Mouse (Mus musculus) R1 (cell line): ENCODE data around the gene Pknox1.
A peak's percentile ranks its signal among the peaks of the same experiment; 100 is the strongest.
"Not testable (repeated sequence)": the region's sequence is repeated elsewhere in the genome, so short reads cannot be mapped to it uniquely, and the experiment has no call there.

ENCODE experiments used
- DNase-seq: peaks from one replicate; pipeline ENCODE4 v3.0.0-alpha.2; 2018; ENCODE audit warnings: low read depth, low spot score

Pknox1 gene

GRCm38 (mm10) chr17:31564015-31564857 is at the start of gene Pknox1:
Pknox1 (plus strand) TSS chr17:31564734.
- peak; percentile 99 for DNase-seq

DNA sequence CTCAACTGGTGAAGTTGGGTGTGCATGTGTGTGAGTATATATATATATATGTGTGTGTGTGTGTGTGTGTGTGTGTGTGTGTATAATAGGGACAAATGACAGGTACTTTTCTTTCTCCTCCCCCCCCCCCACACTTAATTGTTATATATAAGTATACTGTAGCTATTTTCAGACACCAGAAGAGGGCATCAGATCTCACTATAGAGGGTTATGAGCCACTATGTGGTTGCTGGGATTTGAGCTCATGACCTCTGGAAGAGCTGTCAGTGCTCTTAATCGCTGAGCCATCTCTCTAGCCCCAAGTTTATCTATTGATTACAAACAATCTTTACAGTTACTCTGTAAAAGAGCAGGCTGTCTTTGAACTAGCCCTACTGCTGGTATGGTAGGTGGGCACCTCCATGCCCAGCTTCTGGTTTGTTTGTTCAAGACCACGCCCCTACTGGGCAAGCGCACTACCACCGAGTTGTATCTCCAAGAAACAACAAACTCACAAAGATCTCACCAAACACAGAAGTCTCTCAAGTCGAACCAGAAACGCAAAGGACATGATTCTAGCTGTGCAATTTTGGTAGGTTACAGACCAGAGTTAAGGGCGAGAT is 45.1 kb upstream of the Pknox1 start:
- DNase-seq, result peak; percentile 55

DNA sequence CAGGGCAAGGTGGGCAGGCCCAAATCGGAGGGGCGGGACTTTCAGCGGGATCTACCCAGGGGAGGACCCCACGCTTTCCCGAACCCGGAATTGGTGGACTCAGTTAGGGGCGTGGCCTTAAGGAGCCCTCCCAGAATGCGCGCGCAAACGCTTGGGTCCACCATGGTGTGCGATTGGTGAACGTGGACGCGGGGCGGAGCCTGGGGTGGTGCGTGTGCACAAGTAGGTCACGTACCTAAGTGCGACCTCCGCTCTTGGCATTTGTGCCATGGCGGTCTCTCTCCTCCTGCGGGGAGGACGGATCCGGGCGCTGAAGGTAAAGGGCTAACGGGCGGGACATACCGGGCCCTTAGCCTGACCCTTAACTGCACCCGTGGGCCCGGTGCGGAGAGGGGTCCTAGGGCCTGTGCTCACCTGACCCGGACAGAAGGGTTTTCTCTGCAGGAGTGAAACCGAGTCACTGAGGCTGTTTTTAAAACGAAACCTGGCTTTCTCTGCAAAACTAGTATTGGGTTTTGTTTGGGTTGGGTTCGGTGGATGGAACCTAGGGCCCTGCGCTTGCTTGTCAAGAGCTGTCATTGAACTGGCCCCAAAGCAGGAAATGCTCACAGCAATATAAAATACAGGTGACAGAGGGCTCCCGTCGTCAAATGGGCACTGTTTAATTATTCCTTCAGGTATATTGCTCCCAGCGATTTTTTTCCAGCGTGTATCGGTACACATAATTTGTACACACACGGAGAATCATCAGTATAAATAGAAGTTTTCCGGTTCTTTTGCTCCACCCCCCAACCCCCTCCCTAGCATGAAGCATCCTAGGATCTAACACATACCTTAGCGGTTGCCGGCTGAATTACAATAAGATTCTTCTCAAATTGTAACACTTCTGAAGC is 44.3 kb upstream of the Pknox1 start, which contains the start of the genes Wdr4 and Ndufv3:
Gene Wdr4, minus strand, starts transcription at position 35 of the 893 bp plus-strand sequence.
Gene Ndufv3, plus strand, starts transcription at position 170 of the 893 bp plus-strand sequence.
- DNase-seq, result peak; percentile 100

DNA sequence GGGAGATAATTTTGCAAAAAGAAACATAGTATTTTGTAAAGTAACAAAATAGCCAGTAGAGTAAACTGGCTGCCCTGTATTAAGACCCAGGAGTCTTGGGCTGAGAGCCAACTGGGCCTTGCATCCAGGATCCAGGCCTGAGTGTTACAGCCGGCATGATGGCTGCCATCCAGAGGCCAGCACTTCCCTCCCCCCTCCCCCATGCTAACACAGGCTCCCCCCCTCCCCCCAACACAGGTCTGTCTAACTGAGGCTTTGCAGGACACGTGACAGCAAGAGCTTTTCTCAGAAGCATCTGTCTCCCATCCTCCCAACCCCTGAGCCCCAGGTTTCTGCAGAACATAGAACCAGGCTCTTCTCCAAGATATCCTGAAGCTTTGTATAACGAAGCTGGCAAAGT is 43.6 kb upstream of the Pknox1 start:
- peak; percentile 77 for DNase-seq

DNA sequence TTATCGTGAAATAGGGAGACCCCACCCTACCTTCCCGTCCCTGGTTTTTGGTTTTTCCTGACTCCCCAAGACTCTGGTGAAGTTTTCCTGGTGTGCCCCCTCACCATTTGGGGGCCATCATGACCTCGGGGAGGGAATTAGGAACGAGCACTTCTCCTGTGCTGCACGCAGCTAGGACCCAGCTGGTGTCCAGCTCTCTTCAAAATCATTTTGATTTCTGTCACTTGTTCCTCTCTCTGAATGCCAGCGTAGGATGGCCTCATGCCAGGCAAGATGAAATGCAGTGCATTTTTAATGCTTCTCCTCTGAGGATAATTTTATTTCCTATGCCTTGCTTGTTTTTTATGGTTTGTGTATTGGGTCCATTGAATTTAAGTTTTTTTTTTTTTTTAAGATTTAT is 42.6 kb upstream of the Pknox1 start:
- no peak for DNase-seq

DNA sequence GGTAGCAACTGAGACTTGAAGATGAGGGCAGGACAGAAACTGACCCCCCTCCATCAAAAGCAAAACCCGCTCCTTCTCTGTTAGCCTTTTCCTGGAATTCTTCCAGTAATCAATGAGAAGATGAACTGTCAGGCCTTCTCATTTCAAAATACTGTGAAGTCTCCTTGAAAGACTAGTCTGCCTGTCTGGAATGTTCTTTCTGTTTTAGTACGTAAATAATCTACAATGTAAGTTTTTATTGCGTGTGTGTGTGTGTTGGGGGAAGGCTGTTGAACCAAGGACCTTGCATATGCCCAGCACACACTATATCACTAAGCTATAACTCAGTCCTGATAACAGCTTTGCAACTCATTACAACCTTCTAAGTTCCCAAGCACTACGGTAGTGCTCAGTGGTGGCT is 39.4 kb upstream of the Pknox1 start:
- no peak for DNase-seq

DNA sequence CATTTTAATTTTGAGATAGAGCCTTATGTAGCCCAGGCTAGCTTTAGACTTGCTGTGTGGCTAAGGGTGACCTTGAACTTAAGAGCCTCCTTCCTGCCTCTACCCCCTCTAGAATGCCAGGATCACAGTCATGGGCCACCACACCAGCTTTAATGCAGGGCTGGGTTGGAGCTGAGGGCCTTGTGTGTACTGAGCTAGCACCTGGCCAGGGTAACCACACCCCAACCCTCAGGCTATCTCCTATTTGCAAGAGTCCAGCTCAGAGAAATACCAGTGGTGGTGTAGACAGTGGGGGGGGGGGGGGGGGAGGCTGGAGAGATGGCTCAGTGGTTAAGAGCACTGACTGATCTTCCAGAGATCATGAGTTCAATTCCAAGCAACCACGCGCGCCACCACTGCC is 38.7 kb upstream of the Pknox1 start:
- peak; percentile 82 for DNase-seq

DNA sequence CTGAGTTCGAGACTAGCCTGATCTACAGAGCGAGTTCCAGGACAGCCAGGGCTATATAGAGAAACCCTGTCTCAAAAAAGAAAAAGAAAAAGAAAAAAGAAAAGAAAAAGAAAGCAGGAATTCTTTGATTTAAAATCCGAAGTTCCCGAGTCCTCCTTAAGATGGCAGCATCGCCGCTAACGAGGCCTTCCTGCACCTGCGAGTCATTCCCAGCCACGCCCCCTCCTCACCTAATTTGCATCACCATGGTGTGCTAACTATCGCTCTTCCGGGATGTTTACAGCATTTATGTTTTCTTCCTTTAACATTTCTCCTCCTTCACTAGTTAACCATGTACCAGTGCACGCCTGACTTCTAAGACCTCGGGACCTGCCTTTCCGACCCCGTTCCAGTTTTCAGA is 35.2 kb upstream of the Pknox1 start:
- peak; percentile 94 for DNase-seq

DNA sequence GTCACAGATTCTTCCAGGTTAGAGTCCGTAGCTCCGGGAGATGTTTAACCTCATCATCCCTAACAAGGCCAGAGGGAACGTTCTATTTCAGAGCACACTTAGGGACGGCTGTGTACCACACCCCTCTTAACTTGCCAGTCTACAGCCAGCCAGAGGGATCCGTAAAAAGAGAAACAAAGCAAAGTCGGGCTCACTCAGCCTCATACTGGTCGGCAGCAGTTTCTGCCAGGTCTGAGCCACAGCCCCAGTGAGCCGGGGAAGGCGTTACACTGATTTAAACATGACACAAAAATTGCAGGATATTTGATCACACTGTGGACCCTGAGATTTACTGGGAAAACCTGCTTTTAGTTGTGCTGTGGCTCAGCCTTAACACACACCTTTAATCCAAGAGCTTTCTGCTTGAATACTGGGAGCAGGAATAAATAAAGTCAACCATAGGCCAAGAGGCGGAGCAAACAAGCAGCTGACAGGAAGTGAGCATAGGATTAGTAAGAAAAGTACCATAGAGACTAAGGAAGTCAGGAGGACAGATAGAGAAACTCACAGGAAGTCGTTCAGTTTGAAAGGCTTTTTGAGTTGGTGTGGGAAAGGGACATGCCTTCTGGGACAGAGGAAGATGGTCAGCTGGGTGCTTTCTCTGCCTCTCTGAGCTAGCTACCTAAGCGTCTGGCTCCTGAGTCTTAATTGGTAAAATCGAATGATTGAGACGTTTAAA is 32.9 kb upstream of the Pknox1 start:
- DNase-seq, result peak; percentile 86

DNA sequence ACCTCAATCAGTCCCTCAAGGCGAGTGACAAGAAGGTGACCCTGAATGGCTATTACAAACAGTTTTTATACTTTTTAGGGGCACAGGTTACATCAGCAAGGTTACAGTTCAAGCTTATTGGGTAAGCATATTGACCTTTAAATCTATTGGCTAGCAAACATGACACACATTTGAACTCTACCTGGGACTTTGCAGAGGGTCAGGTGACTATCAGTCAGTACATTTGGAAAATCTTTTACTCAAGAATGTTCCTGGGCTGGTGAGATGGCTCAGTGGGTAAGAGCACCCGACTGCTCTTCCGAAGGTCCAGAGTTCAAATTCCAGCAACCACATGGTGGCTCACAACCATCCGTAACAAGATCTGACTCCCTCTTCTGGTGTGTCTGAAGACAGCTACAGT is 32.2 kb upstream of the Pknox1 start:
- not testable (repeated sequence) for DNase-seq

- peak; percentile 44 for DNase-seq
These were observed 29.2 kb upstream of the Pknox1 start for GRCm38 (mm10) chr17:31535358-31535757.

- peak; percentile 59 for DNase-seq
These were observed 28.5 kb upstream of the Pknox1 start for GRCm38 (mm10) chr17:31535871-31536629.

DNA sequence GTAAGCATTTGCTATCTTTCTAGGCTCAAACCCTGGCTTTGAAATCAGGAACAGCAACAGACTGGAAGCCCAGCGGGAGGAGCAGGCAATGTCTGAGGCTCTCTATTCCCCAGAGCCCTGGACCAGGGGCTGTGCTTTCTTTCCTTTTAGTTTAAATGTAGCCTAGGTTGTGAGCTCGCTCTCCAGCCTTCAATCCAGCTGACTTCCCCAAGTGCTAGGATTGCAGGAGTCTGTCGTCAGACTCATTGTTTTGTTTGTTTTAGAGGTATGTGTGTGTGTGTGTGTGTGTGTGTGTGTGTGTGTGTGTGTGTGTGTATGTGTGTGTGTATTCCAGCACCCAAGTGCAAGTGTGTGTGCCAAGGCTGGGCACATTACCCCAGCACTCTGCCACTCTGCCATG is 24.4 kb upstream of the Pknox1 start:
- DNase-seq, result no peak

DNA sequence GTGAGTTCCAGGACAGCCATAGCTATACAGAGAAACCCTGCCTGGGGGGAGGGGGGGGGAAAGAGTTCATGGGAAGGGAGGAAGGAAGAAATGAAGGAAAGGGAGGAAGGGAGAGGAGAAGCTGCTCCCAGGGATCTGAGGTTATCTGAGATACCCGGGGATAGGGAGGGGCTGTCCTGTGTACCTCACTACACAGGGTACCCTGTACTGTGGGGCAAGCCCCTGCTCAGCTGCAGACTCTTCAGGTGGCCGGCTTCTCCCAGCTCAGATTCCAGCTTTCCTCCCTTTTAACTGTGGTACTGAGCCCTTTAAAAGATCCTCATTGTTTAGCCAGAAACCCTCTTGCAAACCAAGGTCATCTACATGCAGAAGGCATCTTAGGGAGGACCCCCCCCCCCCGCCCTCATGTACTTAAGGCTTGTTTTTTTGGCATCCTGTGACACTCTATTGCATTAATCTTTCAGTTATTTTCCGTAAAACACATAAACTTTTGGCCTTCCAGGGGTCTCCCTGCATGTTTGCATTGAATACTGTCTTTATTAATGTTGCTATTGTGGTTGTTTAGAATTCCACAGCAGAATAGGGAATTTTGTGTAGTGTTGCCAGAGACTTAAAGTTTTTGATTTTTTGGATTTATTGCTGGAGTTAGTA is 23.6 kb upstream of the Pknox1 start:
- no peak for DNase-seq

DNA sequence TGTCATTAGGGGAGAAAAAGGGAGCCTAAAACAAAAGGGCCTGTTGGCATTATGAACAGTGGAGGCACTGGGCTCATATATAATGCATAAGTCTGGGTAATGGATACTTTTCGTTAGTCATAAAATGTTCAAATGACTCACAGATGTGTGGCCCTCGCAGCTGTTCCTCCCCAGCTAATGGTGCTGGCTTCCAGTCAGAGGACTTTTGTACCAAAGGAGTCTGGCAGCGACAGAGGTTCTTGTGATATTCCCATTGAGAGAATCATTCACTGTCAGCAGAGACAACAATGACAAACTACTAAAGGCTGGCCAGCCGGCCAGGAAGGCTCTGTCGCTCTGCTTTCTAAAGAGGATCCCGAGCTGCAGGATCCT is 23.1 kb upstream of the Pknox1 start:
- no peak for DNase-seq

DNA sequence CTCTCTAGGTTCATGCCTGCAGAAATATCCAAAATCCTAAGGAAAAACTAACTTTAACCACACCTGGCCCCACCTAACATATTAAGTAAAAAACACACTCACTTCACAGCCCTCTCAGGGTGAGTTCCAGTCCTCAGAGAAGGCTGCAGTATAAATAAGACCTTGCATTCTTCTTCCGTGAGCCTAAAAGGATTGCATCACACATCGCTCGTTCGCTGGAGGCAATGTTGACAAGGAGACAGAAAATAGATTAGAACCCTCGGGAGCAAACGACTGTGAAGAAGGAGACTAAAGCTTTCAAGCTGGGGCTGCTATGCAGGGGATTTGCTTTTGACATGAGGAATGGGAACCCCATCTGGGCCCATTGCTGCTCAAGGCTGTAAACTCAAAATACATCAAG is 21.0 kb upstream of the Pknox1 start:
- no peak for DNase-seq

DNA sequence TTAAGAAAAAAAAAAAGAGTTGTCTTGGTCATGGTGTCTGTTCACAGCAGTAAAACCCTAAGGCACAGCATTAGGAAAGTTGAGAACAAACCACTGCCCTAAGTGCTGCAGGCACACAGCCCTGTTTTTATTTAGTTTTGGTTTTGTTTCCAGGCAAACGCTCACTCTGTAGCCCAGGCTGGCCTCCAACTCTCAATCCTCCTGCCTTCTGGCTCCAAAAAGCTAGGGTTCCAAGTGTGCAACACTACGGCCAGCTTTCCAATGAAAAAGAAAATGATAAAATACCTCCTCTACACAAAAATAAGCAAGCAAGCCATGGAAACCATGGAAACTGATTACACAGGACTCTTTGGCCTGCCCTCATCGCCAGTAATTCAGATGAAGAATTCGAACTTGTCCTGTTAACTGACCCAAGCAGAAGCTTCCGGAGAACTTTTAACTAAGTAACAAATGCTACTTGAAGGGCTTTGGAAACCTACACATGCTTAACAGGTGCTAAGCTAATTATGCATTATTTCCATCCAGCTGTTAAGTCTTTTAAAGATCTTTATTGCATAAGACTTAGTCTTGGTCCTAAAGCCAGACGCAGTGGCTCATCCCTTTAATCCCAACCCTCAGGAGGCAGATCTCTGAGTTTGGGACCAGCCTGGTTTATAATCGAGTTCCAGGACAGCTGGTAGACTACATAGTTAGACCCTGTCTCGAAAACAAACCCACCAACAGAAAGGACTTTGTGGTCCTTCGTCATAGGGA is 17.9 kb upstream of the Pknox1 start:
- no peak for DNase-seq

- DNase-seq, result no peak
These were observed 16.6 kb upstream of the Pknox1 start for GRCm38 (mm10) chr17:31547974-31548373.

DNA sequence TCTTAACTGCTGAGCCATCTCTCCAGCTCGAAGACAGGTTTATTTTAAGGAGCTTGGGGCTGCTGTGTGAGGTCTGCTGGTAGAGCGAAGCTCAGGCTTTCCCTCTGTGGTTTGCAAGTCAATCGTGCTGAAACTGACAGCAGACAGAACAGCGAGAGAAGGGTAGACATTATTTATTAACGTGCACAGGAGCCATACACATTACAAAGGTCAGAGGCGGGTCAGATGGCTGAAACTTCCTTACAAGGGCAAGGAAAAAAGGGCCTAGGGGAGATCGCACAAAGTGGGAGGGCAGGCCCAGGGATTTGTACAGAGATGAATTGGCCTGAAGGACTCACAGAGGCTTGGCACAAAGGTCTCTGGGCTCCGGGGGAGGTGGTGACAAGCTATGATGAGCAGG is 15.1 kb upstream of the Pknox1 start:
- DNase-seq, result no peak
